Mouse (Mus musculus) embryonic facial prominence, embryonic 10.5 days (tissue): ENCODE measurements at regions not wholly inside any gene's neighbourhood (a gene's known extent, or its start where the extent isn't known, plus 50 kb on each side); places are given as distances from the start of the nearest gene placed in this dataset.

Experiments used
- DNase-seq: peaks from one replicate; pipeline ENCODE4 v3.0.0-alpha.2; 2017; ENCODE audit warnings: low spot score
- H3K27ac ChIP-seq: fragments of 300-500 bp; sonication (generic); replicated peaks from 2 replicates; pipeline ENCODE4 v1.5.1; 2016; ENCODE audit warnings: mild to moderate bottlenecking
- H3K27me3 ChIP-seq: fragments of 300-500 bp; sonication (generic); replicated peaks from 2 replicates; pipeline ENCODE4 v1.6.1; 2016; ENCODE audit warnings: low read depth, mild to moderate bottlenecking; ENCODE audit not compliant: poor library complexity, severe bottlenecking
- H3K36me3 ChIP-seq: fragments of 300-500 bp; sonication (generic); replicated peaks from 2 replicates; pipeline ENCODE4 v1.6.1; 2016; ENCODE audit warnings: mild to moderate bottlenecking, moderate library complexity
- H3K4me1 ChIP-seq: fragments of 300-500 bp; sonication (generic); 2 replicates; pipeline ENCODE4 v1.6.1; 2016
- H3K4me3 ChIP-seq: fragments of 300-500 bp; sonication (generic); 2 replicates; pipeline ENCODE4 v1.5.1; 2016; ENCODE audit warnings: mild to moderate bottlenecking, moderate library complexity
- H3K9me3 ChIP-seq: fragments of 300-500 bp; sonication (generic); 2 replicates; pipeline ENCODE4 v1.6.1; 2016; ENCODE audit warnings: mild to moderate bottlenecking
- WGBS: fragments of 180-500 bp; shearing (Covaris S2); methylation state at CpG from one replicate; pipeline ENCODE4 v1.1.7; 2016; 5-methylcytosine and 5-hydroxymethylcytosine counted together

DNA sequence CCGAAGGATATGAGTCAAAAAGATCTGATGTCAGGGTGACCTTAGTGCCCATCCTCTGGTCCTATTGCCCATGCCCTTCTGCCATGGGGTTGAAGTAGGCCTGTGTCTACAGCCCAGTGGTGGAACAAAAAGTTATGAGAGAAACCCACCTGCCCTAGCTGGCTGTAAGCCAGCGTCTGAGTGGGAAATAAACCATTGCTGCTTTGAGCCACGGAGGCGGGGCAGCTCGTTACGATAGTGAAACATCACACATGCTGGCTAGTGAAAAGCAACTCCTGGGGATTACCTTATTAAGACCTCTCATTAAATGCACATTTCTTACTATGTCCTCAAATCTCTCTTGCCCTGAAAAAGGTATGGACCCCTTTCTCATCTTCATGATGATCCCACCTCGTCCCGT is 86.8 kb upstream of the 4931429L15Rik start:
- DNase-seq, result no peak
- 0 out of 2 replicates have a peak, but pooled peaks cover 2% of the 10 kb centered on the region for H3K9me3 ChIP-seq
- no peak overlapping the region for H3K4me3 ChIP-seq
- 87% methylated on average over 8 of the region's 8 CpGs for WGBS
- no peaks in the 10 kb centered on the region for H3K4me1 ChIP-seq
- H3K36me3 ChIP-seq, result no peaks in the 10 kb centered on the region
- H3K27ac ChIP-seq, result no peak overlapping the region
- H3K27me3 ChIP-seq, result no peaks in the 10 kb centered on the region

DNA sequence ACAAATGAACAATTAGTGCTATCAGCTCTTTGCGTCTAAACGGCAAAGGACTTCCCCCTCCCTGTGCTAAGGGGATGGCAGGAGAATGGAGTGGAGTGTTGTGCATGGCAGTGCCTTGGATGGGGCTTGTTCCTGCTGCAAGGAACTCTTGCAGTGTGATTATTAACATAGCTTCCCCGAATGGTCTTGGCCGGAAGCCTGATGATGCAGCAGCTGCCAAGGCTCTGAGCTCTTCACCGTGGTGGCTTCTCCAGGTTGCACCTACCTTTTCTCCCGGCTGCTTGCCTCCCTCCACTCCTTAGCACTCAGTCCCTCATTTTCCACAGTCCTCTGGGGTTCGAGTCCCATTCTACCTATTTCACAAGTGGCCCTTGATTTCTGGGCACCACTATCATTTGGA is 76.8 kb upstream of the 4931429L15Rik start:
- Histone ChIP-seq H3K27ac (no peak overlapping the region), H3K4me1 (peaks cover 11% of the 10 kb centered on the region; the same call in 1 of the 2 replicates), H3K36me3 (no peaks in the 10 kb centered on the region), H3K27me3 (peaks cover 60% of the 10 kb centered on the region), H3K9me3 (no peaks in the 10 kb centered on the region), H3K4me3 (no peak overlapping the region)
- DNase-seq, result no peak
- 86% methylated on average over 7 of the region's 7 CpGs for WGBS

DNA sequence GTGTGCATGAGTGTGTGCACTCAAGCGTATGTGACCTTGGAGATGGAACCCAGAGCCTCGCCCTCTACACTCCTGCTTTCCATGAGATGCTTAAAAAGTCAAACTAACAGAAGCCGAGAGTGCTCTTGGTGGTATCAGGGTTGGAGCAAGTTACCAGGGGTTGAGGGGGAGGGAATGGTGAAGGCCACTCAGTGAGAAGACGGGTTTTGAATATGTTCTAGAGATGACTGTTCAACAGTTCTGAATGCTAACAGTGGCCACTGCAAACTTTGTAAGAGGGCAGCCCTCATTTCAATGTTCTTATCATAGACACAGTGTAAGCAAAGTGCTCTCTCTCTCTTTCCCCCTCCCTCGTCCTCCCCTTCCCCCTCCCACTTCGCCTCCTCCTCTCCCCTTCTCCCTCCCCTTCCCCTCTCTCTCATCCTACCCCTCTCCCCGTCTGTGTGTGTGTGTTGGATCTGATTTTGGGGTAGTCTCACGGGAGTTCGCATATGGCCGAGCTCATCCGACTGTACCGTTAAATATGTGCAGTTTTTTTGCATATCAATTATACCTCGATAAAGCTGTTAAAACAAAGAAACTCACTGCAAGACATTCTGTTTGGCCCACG is 75.5 kb upstream of the 4931429L15Rik start:
- no peak overlapping the region for H3K4me3 ChIP-seq
- DNase-seq, result no peak
- H3K27ac ChIP-seq, result no peak overlapping the region
- no peaks in the 10 kb centered on the region for H3K36me3 ChIP-seq
- WGBS, result 59% methylated on average over 14 of the region's 14 CpGs
- H3K9me3 ChIP-seq, result no peaks in the 10 kb centered on the region
- H3K27me3 ChIP-seq, result peaks cover 74% of the 10 kb centered on the region
- peaks cover 11% of the 10 kb centered on the region; the same call in 1 of the 2 replicates for H3K4me1 ChIP-seq

DNA sequence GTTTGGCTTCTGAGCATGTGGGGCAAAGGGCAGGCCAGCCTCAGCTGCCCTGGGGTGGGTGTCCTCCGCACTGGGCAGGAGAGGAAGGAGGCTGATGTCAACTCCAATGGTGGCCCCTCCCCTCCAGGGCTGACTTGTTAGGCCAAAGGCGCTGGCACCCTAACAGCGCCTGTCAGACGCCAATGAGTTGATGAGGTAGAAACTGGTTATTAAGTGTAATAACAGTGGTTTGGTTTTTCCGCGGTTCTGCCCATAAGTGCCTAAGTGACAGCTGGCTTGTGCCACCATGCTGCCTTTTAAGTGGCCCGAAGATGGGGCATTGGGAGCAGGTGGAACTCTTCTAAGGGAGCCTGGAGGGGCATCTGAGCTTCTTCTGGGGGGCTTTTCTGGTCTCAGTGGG is 74.5 kb upstream of the 4931429L15Rik start:
- H3K27me3 ChIP-seq, result peaks cover 79% of the 10 kb centered on the region
- 73% methylated on average over 7 of the region's 7 CpGs for WGBS
- no peak overlapping the region for H3K27ac ChIP-seq

DNA sequence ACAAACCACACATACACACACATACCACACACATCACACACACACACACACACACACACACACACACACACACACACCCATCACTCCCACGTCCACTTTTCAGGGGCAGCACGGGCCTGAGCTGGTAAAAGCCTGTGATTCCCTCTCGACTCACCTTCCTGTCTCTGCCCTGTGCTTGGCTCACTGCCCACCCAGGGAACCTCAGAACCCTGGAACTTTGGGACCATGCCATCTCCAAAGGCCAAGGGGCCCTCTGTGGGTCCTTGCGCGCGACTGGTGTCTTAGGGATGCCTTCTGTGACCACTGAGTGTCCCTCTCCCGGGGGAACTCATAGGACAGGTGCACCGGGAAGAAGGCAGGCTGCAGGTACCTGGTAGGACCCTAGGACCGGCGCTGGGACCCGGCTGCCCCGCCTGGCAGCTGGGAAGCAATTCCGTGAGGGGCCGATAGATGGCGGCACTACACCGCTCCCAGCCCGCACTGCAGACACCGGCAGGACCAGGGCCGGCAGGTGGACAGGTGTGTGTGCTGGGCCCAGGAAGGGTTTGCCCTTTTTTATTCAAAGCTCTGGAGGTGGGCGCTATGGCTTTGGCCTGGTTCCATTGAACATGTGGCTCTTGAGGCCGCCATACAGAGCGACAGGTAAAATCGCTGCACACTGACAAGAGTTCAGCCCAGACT is 73.0 kb upstream of the 4931429L15Rik start:
- H3K9me3 ChIP-seq, result no peaks in the 10 kb centered on the region
- 0 out of 2 replicates have a peak overlapping the region, but pooled peaks have one; percentile 4 for H3K4me3 ChIP-seq
- H3K4me1 ChIP-seq, result peaks cover 29% of the 10 kb centered on the region
- peak; percentile 76 for DNase-seq
- H3K36me3 ChIP-seq, result no peaks in the 10 kb centered on the region
- 6% methylated on average over 23 of the region's 23 CpGs for WGBS
- peaks cover 73% of the 10 kb centered on the region for H3K27me3 ChIP-seq
- no peak overlapping the region for H3K27ac ChIP-seq

More for the DNA sequence above, 74.5 kb upstream of the 4931429L15Rik start:
- Histone ChIP-seq H3K9me3 (no peaks in the 10 kb centered on the region), H3K4me1 (peaks cover 19% of the 10 kb centered on the region), H3K36me3 (no peaks in the 10 kb centered on the region), H3K4me3 (no peak overlapping the region)
- no peak for DNase-seq

DNA sequence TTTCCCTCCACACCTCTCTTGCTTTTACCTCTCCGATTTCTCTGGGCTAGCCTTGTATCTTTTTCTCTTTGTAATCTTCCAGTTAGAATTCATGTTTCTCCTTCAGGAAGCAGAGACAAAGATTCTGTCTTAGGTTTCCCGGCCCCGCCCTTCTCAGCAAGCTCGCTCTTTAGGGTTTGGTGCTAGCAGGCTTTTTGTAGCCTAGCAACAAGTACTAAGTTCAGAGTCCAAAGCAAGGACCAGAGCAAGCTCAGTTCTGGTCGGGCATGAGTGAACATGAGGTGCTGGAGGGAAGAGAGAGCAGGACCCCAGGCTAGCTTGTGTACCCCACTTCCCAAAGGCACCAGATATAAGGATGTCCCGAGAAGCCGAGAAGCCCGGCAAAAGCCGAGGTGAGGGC is 70.0 kb upstream of the 4931429L15Rik start:
- peak overlapping the region; percentile 87 for H3K27ac ChIP-seq
- peaks cover 6% of the 10 kb centered on the region; the same call in 1 of the 2 replicates for H3K9me3 ChIP-seq
- DNase-seq, result peak; percentile 52
- H3K27me3 ChIP-seq, result peaks cover 54% of the 10 kb centered on the region
- H3K4me1 ChIP-seq, result peaks cover 29% of the 10 kb centered on the region
- peak overlapping the region; percentile 60 for H3K4me3 ChIP-seq
- H3K36me3 ChIP-seq, result no peaks in the 10 kb centered on the region
- WGBS, result 11% methylated on average over 9 of the region's 9 CpGs

DNA sequence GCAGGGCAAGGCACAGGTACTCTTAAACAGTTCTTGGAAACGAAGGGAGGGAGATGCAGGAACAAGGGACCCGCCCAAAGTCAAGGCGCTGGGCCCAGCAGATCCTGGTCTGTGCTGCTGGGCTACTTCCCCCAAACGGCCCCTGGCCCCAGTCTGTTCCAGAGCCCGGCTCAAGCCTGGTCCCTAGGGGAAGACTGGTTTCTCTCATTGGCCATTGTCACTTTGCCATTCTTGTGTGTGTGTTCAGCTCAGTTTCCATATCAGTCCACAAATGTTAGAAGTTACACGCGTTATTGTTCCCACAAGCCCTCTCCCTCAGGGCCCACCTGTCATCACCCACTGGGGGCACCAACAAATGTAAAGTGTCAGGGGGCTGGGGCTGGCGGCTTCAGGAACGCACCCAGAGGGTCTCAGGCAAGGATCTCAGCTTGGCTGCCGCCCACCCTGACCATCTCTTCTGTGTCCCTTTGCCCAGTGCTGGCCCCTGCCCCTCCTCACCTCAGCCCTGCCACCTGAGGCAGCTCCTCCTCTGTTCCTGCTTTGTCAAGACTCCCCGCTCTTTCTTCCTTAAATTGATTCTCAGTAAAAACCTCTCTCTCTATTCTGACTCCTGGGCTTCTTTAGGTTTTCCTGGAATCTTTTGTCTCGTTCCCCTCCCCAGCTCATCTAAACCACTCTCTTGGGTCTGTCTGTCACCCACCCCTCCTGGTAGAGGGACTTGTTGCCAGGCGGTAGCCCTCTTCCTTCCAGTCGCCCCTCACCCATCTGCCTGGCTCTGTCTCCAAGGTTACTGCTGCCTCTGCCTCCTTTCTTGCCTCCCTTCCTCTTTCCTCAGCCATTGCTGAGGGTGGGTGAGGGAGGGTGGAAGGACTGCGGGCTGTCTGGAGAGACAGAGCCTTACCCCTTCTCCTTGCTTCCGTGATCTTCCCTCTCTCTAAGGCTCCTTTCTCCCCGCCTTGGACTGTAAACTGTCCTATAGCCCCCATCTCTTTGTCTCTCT is 69.2 kb upstream of the 4931429L15Rik start:
- H3K27ac ChIP-seq, result peak overlapping the region; percentile 87
- no peaks in the 10 kb centered on the region for H3K36me3 ChIP-seq
- peak; percentile 67 for DNase-seq
- H3K9me3 ChIP-seq, result peaks cover 6% of the 10 kb centered on the region; the same call in 1 of the 2 replicates
- H3K4me3 ChIP-seq, result peak overlapping the region; percentile 60
- H3K27me3 ChIP-seq, result peaks cover 46% of the 10 kb centered on the region
- 27% methylated on average over 17 of the region's 17 CpGs for WGBS
- H3K4me1 ChIP-seq, result peaks cover 27% of the 10 kb centered on the region

DNA sequence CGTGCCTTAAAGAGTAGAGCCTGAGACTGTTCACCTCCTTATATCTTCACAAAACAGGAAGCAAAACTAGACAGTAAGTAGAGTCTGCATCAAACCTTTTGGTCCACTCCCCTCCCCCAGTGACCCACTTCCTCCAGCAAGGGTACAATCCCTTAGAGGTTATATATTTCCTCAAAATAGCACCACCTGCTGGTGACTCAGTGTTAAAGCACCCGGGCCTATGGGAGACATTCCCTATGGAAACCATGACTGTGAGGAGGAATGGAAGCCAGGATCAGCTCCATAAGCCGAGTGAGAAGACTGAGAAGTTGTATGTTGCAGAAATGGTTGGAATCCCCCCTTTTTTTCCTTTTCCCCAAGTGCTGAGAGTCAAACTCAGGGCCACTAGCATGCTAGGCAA is 66.5 kb upstream of the 4931429L15Rik start:
- Histone ChIP-seq H3K4me1 (peaks cover 28% of the 10 kb centered on the region), H3K4me3 (no peak overlapping the region), H3K9me3 (peaks cover 6% of the 10 kb centered on the region; the same call in 1 of the 2 replicates), H3K36me3 (no peaks in the 10 kb centered on the region), H3K27ac (no peak overlapping the region), H3K27me3 (peaks cover 29% of the 10 kb centered on the region)
- WGBS, result 93% methylated on average over 3 of the region's 3 CpGs
- DNase-seq, result no peak

DNA sequence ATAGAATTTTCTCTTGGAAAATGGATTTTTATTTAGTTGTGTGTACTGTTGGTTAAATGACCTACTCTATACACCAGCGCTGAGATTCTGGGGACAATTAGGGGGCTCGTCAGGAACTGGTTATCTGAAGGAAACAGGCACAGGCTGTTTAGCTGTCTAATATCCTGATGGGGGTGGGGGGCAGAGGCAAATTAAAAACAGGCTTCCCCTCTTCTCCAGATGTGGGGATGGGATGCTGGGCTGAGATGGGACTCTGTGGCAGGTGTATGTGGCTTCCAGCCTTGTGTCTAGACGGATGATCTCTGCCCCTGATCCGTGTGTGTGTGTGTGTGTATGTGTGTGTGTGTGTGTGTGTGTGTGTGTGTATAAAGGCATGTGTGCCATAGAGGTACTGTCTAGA is 61.6 kb upstream of the 4931429L15Rik start:
- H3K9me3 ChIP-seq, result peaks cover 4% of the 10 kb centered on the region; the same call in 1 of the 2 replicates
- H3K4me1 ChIP-seq, result peaks cover 33% of the 10 kb centered on the region
- WGBS, result 43% methylated on average over 4 of the region's 4 CpGs
- H3K27ac ChIP-seq, result peak overlapping the region; percentile 71; the same call in 1 of the 2 replicates
- no peaks in the 10 kb centered on the region for H3K36me3 ChIP-seq
- peaks cover 17% of the 10 kb centered on the region; the same call in 1 of the 2 replicates for H3K27me3 ChIP-seq
- DNase-seq, result peak; percentile 68
- H3K4me3 ChIP-seq, result no peak overlapping the region

DNA sequence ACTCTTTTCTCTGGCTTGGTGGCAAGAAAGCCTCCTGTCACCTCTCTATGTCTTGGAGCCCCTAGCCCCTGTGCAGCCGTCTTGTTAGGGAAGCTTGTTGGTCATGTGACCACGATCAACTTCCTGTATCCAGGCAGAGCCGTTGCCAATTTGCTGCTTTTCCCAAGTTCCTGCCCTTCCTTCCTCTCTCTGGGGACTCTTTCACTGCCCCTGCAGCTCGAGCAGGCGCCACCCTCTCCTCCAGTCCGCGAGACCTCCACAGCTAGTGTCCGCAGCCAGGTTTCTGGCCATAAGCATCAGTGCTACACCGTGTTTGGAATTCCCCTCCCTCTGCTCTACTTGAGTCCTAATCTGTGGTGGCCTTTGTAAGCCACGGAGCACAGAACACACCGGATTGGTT is 59.7 kb upstream of the 4931429L15Rik start:
- H3K27ac ChIP-seq, result peak overlapping the region; percentile 31
- WGBS, result 72% methylated on average over 11 of the region's 11 CpGs
- H3K4me1 ChIP-seq, result peaks cover 33% of the 10 kb centered on the region

DNA sequence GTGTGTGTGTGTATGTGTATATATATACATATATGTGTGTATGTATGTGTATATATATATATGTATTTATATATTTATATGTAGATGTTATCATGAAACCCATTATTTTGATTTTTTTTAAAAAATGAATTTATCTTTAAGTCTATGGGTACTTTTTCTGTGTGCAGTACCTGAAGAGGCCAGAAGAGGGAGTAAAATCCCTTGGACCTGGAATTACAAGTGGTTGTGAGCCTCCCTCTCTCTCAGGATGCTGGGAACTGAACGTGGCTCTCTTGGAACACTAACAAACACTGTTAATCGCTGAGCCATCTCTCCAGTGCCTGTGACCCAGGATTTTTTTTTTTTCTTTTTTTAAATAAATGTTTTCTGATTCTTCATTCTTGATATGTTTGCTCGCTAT is 58.6 kb upstream of the 4931429L15Rik start:
- peaks cover 30% of the 10 kb centered on the region for H3K4me1 ChIP-seq
- H3K36me3 ChIP-seq, result no peaks in the 10 kb centered on the region
- no peaks in the 10 kb centered on the region for H3K9me3 ChIP-seq
- peaks cover 17% of the 10 kb centered on the region; the same call in 1 of the 2 replicates for H3K27me3 ChIP-seq
- no peak for DNase-seq
- 75% methylated on average over 3 of the region's 3 CpGs for WGBS
- H3K4me3 ChIP-seq, result no peak overlapping the region
- no peak overlapping the region for H3K27ac ChIP-seq

More for the DNA sequence above, 59.7 kb upstream of the 4931429L15Rik start:
- peaks cover 17% of the 10 kb centered on the region; the same call in 1 of the 2 replicates for H3K27me3 ChIP-seq
- H3K36me3 ChIP-seq, result no peaks in the 10 kb centered on the region
- H3K9me3 ChIP-seq, result no peaks in the 10 kb centered on the region
- DNase-seq, result no peak
- no peak overlapping the region for H3K4me3 ChIP-seq
